Mouse (Mus musculus): ENCODE data around the gene Ceacam16. TPM values are rescaled to one million over a fixed set of nuclear protein-coding genes. Genes with fewer than 3 reads are reported as not detected.

Ceacam16 gene
- polyA plus RNA-seq (2014; fragmentation: Illumina TruSeq; extraction: RNeasy Lipid Tissue Mini Kit (QIAGEN cat#74804); ENCODE audit: low read depth, low replicate concordance), result not detected

DNA sequence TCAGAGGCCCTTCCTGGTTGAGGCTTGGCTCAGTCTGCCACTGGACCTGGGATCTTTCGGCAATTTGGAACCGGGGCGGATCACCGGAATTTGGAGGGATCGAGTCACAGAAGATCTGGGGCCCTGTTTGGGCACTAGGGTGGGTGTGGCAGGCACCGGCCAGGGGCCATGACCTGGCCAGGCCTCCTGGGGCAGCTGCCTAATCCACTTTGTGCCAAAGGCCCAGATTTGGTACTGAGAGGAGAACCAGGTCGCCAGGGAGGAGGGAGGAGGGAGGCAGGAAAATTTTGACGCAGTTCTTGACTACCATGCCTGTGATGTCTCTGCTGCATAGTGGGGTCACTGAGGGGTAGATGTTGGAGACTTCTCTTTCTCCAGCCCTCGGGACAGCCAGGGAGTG is at the start of gene Ceacam16:
TSS of gene Ceacam16 (minus strand) at position 101 of the 400 bp plus-strand sequence.

DNA sequence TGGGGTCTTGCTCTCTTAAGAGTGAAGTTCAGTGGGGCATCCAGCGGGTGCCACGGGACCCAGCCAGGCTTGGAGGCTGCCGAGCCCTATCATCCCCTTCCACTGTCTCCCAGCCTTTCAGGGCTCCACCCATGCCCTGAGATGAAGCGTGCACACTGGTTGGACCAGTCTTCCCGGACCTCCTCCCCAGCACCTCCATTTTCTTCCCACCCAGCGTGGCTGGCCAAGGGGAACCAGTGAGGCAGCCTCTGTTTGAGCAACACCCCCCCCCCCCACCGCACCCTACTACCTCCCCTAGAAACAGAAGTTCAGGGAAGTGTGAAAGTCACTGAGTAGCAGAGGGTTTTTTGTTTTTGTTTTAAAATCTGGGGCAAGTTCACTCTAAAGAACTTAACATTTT is 26.8 kb upstream of the Ceacam16 start, which contains the start of gene Ceacam19:
TSS of gene Ceacam19 (minus strand) at position 117 of the 400 bp plus-strand sequence.

DNA sequence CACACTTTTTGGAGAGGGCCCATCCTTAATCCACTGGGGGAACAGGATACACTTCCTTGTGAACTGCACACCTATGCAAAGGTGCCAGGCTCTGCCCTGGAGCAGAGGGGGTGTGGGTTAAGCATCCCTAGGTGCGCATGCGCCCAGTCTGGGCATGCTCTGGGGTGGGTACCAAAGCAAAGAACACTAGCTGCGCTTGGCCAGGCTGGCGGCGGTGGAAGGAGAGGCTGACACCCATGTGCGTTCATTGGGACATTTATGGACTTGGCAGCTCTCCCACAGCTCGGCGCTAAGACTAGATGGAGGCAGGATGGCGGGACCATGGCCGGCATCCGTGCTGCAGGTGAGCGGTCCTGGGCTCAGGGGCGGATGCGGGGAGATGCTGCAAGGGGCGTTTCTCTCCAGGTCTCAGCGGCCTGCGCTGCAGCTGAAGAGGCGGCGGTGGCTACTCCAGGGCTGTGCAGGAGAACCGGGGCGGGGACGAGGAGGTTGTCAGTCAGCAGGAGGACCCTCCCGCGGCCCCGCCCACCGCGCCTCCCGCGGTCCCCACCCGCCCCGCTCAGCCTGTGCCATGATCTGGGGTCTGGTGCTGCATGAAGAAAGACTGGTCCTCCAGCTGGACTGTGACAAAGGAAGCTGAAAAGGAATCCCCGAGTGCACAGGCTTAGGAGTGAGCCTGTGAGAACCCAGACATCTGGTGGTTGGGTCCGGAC is 9.1 kb downstream of the Ceacam16 start, which contains the start of gene Gm19345:
TSS of gene Gm19345 (plus strand) at position 146 of the 713 bp plus-strand sequence.

DNA sequence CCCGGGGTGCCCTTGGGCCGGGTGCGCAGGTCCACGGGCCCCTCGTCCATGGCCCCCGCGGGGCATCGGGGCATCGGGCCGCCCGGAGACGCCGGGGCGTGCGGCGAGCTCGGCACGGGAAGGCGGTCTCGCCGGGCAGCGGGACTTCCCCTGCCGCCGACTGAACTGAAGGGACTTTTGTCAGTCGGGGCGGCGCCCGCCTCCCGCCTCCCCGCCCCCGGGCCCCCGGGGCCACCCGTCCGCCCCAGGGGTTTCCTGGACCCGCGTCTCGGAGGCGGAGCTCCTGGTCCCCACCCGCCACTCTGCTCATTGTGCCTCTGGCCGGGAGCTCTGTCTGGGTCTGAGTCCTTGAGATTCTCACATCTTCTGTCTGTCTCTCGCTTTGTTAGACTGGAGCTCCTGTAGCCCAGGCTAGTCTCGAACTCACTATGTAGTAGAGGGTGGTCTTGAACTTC is 38.5 kb downstream of the Ceacam16 start, which contains the start of gene Bcl3:
TSS of gene Bcl3 (minus strand) at position 167 of the 455 bp plus-strand sequence.

Other genes with a start within 250 kb of the Ceacam16 start
- 5.0 TPM for gene Relb, start 231.9 kb downstream of the Ceacam16 start, polyA plus RNA-seq (2014; fragmentation: Illumina TruSeq; extraction: RNeasy Lipid Tissue Mini Kit (QIAGEN cat#74804); ENCODE audit: low read depth, low replicate concordance)
- 24.0 TPM for gene Clptm1, start 196.3 kb downstream of the Ceacam16 start, polyA plus RNA-seq (2014; fragmentation: Illumina TruSeq; extraction: RNeasy Lipid Tissue Mini Kit (QIAGEN cat#74804); ENCODE audit: low read depth, low replicate concordance)
- not detected for gene Apoc2, start 183.4 kb downstream of the Ceacam16 start, polyA plus RNA-seq (2014; fragmentation: Illumina TruSeq; extraction: RNeasy Lipid Tissue Mini Kit (QIAGEN cat#74804); ENCODE audit: low read depth, low replicate concordance)
- 0.98 TPM for gene Gm44805, start 179.9 kb downstream of the Ceacam16 start, polyA plus RNA-seq (2014; fragmentation: Illumina TruSeq; extraction: RNeasy Lipid Tissue Mini Kit (QIAGEN cat#74804); ENCODE audit: low read depth, low replicate concordance)
- not detected for gene Apoc4, start 179.8 kb downstream of the Ceacam16 start, polyA plus RNA-seq (2014; fragmentation: Illumina TruSeq; extraction: RNeasy Lipid Tissue Mini Kit (QIAGEN cat#74804); ENCODE audit: low read depth, low replicate concordance)
- gene Apoc1, start 168.6 kb downstream of the Ceacam16 start, polyA plus RNA-seq (2014; fragmentation: Illumina TruSeq; extraction: RNeasy Lipid Tissue Mini Kit (QIAGEN cat#74804); ENCODE audit: low read depth, low replicate concordance), result not detected
- gene Apoe, start 162.1 kb downstream of the Ceacam16 start, polyA plus RNA-seq (2014; fragmentation: Illumina TruSeq; extraction: RNeasy Lipid Tissue Mini Kit (QIAGEN cat#74804); ENCODE audit: low read depth, low replicate concordance), result 3.8 TPM
- 0.82 TPM for gene Tomm40, start 145.9 kb downstream of the Ceacam16 start, polyA plus RNA-seq (2014; fragmentation: Illumina TruSeq; extraction: RNeasy Lipid Tissue Mini Kit (QIAGEN cat#74804); ENCODE audit: low read depth, low replicate concordance)
- gene Nectin2, start 110.8 kb downstream of the Ceacam16 start, polyA plus RNA-seq (2014; fragmentation: Illumina TruSeq; extraction: RNeasy Lipid Tissue Mini Kit (QIAGEN cat#74804); ENCODE audit: low read depth, low replicate concordance), result 5.2 TPM
- not detected for gene Bcam, start 90.3 kb downstream of the Ceacam16 start, polyA plus RNA-seq (2014; fragmentation: Illumina TruSeq; extraction: RNeasy Lipid Tissue Mini Kit (QIAGEN cat#74804); ENCODE audit: low read depth, low replicate concordance)
- gene Cblc, start 64.5 kb downstream of the Ceacam16 start, polyA plus RNA-seq (2014; fragmentation: Illumina TruSeq; extraction: RNeasy Lipid Tissue Mini Kit (QIAGEN cat#74804); ENCODE audit: low read depth, low replicate concordance), result 5.7 TPM
- gene Bcl3, start 38.5 kb downstream of the Ceacam16 start, polyA plus RNA-seq (2014; fragmentation: Illumina TruSeq; extraction: RNeasy Lipid Tissue Mini Kit (QIAGEN cat#74804); ENCODE audit: low read depth, low replicate concordance), result 1.9 TPM
- gene Gm19345, start 9.3 kb downstream of the Ceacam16 start, polyA plus RNA-seq (2014; fragmentation: Illumina TruSeq; extraction: RNeasy Lipid Tissue Mini Kit (QIAGEN cat#74804); ENCODE audit: low read depth, low replicate concordance), result not detected
- not detected for gene Ceacam19, start 26.7 kb upstream of the Ceacam16 start, polyA plus RNA-seq (2014; fragmentation: Illumina TruSeq; extraction: RNeasy Lipid Tissue Mini Kit (QIAGEN cat#74804); ENCODE audit: low read depth, low replicate concordance)
- gene Pvr, start 59.9 kb upstream of the Ceacam16 start, polyA plus RNA-seq (2014; fragmentation: Illumina TruSeq; extraction: RNeasy Lipid Tissue Mini Kit (QIAGEN cat#74804); ENCODE audit: low read depth, low replicate concordance), result 27.6 TPM
- gene Igsf23, start 89.5 kb upstream of the Ceacam16 start, polyA plus RNA-seq (2014; fragmentation: Illumina TruSeq; extraction: RNeasy Lipid Tissue Mini Kit (QIAGEN cat#74804); ENCODE audit: low read depth, low replicate concordance), result 1.5 TPM
- gene Ceacam20, start 104.1 kb upstream of the Ceacam16 start, polyA plus RNA-seq (2014; fragmentation: Illumina TruSeq; extraction: RNeasy Lipid Tissue Mini Kit (QIAGEN cat#74804); ENCODE audit: low read depth, low replicate concordance), result 112 TPM
- 233 TPM for gene Nlrp9b, start 130.2 kb upstream of the Ceacam16 start, polyA plus RNA-seq (2014; fragmentation: Illumina TruSeq; extraction: RNeasy Lipid Tissue Mini Kit (QIAGEN cat#74804); ENCODE audit: low read depth, low replicate concordance)
- gene Vmn1r91, start 238.4 kb upstream of the Ceacam16 start, polyA plus RNA-seq (2014; fragmentation: Illumina TruSeq; extraction: RNeasy Lipid Tissue Mini Kit (QIAGEN cat#74804); ENCODE audit: low read depth, low replicate concordance), result 0.76 TPM